Mouse (Mus musculus) kidney, postnatal 0 days (tissue): ENCODE data around the gene Aurkaip1. TPM values are rescaled to one million over a fixed set of nuclear protein-coding genes. Genes with fewer than 3 reads are reported as not detected.

Source experiments
- ATAC-seq: fragments of 200-750 bp; cut with Nextera tagmentation; replicated peaks from 2 replicates; pipeline ENCODE4 v1.8.0; 2017; ENCODE audit warnings: low read depth, moderate number of reproducible peaks, moderate TSS enrichment, moderate library complexity; ENCODE audit not compliant: low FRiP score
- DNase-seq: peaks from one replicate; pipeline ENCODE4 v3.0.0-alpha.2; 2016; ENCODE audit warnings: low spot score
- H3K27ac ChIP-seq: fragments of 300-500 bp; sonication (generic); 2 replicates; pipeline ENCODE4 v1.5.1; 2014; ENCODE audit warnings: mild to moderate bottlenecking
- H3K27me3 ChIP-seq: fragments of 300-500 bp; sonication (generic); 2 replicates; pipeline ENCODE4 v1.6.1; 2014; ENCODE audit warnings: low read length, mixed read lengths; ENCODE audit not compliant: insufficient read depth
- H3K36me3 ChIP-seq: fragments of 300-500 bp; sonication (generic); 2 replicates; pipeline ENCODE4 v1.6.1; 2014; ENCODE audit warnings: low read length, mixed read lengths; ENCODE audit not compliant: insufficient read depth
- H3K4me1 ChIP-seq: fragments of 300-500 bp; sonication (generic); replicated peaks from 2 replicates; pipeline ENCODE4 v1.6.1; 2014; ENCODE audit warnings: antibody characterized with exemption, low read length, mixed read lengths; ENCODE audit not compliant: insufficient read depth
- H3K4me2 ChIP-seq: fragments of 300-500 bp; sonication (generic); 2 replicates; pipeline ENCODE4 v1.6.1; 2014; ENCODE audit warnings: mild to moderate bottlenecking, low read length, moderate library complexity, mixed read lengths
- H3K4me3 ChIP-seq: fragments of 300-500 bp; sonication (generic); replicated peaks from 2 replicates; pipeline ENCODE4 v1.5.1; 2014; ENCODE audit warnings: low read depth, low read length
- H3K9ac ChIP-seq: fragments of 300-500 bp; sonication (generic); 2 replicates; pipeline ENCODE4 v1.6.1; 2014; ENCODE audit warnings: low read depth, low read length
- H3K9me3 ChIP-seq: fragments of 300-500 bp; sonication (generic); replicated peaks from 2 replicates; pipeline ENCODE4 v1.6.1; 2016; ENCODE audit warnings: low read length, inconsistent platforms, mixed read lengths
- CTCF ChIP-seq: IDR thresholded peaks from 2 replicates; pipeline ENCODE4 v1.5.1; 2016; ENCODE audit warnings: antibody characterized with exemption, low read depth, mild to moderate bottlenecking, moderate library complexity
- WGBS: fragments of 180-500 bp; shearing (Covaris S2); extraction: QIAGEN DNeasy Blood & Tissue Kit; methylation state at CpG from one replicate; pipeline ENCODE4 v1.1.7; 2014; 5-methylcytosine and 5-hydroxymethylcytosine counted together
- polyA plus RNA-seq: library from polyadenylated mRNA; unstranded; fragments of >200 nt; fragmentation: Nextera tagmentation; extraction: Ambion mirVana; gene quantifications from 2 replicates; pipeline ENCODE4 v1.2.1, GENCODE M21; 2015

Aurkaip1 gene
- polyA plus RNA-seq, 1 experiment from 2014 or later = 169 TPM

DNA sequence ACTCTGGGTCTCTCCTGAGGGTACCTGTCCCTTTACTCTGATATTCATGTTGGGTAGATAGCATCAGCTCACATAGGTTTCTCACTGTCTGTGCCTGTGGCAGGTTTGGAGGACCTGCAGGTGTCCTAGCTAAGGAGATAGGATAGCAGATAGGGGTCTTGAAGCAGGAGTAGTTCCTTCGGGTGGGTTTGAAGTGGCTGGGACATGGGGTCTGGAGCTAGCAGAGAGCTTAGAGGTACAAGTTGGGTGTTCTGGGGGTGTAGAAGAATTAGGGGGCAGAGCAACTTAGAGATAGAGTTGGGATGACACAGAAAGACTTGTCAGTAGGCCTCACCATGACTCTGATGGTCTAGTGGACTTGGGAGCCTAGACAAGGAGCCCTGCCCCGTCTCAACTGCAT is 18.3 kb downstream of the Aurkaip1 start:
- no peaks in the 10 kb centered on the region for H3K27me3 ChIP-seq
- no peak overlapping the region for H3K27ac ChIP-seq
- H3K4me1 ChIP-seq = peaks cover 17% of the 10 kb centered on the region
- H3K36me3 ChIP-seq = peaks cover 9% of the 10 kb centered on the region; the same call in 1 of the 2 replicates
- TF ChIP-seq CTCF = no peak
- H3K9ac ChIP-seq = no peak overlapping the region
- no peak overlapping the region for H3K4me2 ChIP-seq
- no peak overlapping the region for H3K4me3 ChIP-seq
- DNase-seq (no peak), ATAC-seq (no peak)
- H3K9me3 ChIP-seq = no peaks in the 10 kb centered on the region
- 94% methylated on average over 2 of the region's 2 CpGs for WGBS

DNA sequence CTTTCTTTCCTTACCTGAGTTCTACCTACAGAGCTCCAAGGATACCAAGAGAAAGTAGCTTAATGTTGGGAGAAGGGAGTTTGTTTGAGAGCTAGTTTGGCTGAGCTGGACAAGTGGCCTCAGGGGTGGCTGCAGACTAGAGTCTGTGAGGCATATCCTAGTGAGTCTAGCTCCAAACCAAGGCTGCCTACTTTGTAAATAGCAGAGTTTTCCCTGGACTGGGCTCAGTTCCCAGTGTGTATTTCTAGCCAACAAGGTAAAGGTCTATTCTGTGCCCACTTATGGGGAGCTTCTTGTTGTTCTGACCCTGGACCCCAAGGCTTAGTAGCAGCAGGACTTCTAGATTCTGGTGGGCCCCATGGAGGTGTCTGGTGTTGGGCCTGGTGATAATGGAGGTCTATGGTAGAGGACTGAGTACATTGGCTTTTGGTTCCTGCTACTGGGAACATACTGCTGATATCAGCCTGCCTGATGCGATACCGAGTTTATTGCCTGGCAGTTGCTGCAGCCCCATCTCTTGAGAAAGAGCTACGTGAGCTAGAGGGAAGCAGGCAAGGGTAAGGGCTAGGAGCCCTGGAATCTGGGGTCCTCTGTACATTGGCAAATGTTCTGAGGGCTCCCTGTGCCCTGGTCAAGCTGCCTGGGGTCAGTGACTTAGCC is 18.9 kb downstream of the Aurkaip1 start:
- peaks cover 14% of the 10 kb centered on the region; the same call in 1 of the 2 replicates for H3K36me3 ChIP-seq
- TF ChIP-seq CTCF = no peak
- H3K4me1 ChIP-seq = peaks cover 17% of the 10 kb centered on the region
- no peaks in the 10 kb centered on the region for H3K9me3 ChIP-seq
- no peak overlapping the region for H3K9ac ChIP-seq
- no peak for ATAC-seq
- no peaks in the 10 kb centered on the region for H3K27me3 ChIP-seq
- no peak overlapping the region for H3K27ac ChIP-seq
- WGBS = 90% methylated on average over 3 of the region's 3 CpGs
- H3K4me3 ChIP-seq = no peak overlapping the region
- no peak for DNase-seq
- no peak overlapping the region for H3K4me2 ChIP-seq

DNA sequence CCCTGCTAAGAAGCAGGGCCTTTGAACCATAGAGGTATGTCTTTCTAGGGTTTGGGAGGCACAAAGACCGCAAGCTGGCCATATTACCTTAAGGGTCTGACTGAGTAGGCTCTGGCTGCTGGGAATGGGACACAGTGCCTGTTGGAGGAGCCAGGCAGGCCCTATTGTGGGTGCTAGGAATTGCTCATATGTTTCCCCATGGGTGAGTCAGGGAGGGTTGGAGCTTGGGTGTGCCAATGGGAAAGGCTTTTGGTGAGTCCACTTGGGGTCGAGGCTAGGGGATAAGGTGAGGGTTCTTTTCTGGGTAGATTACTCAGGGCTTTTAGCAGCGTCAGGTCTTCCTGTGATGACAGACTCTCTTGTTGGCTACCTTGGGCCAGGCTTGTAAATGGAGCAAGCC is 20.3 kb downstream of the Aurkaip1 start:
- H3K9me3 ChIP-seq = no peaks in the 10 kb centered on the region
- H3K4me3 ChIP-seq = no peak overlapping the region
- no peak for TF ChIP-seq CTCF
- no peak overlapping the region for H3K4me2 ChIP-seq
- WGBS = 87% methylated on average over 3 of the region's 3 CpGs
- H3K9ac ChIP-seq = no peak overlapping the region
- H3K36me3 ChIP-seq = peaks cover 28% of the 10 kb centered on the region
- peaks cover 17% of the 10 kb centered on the region for H3K4me1 ChIP-seq
- DNase-seq = no peak
- no peak for ATAC-seq
- H3K27me3 ChIP-seq = no peaks in the 10 kb centered on the region
- no peak overlapping the region for H3K27ac ChIP-seq

DNA sequence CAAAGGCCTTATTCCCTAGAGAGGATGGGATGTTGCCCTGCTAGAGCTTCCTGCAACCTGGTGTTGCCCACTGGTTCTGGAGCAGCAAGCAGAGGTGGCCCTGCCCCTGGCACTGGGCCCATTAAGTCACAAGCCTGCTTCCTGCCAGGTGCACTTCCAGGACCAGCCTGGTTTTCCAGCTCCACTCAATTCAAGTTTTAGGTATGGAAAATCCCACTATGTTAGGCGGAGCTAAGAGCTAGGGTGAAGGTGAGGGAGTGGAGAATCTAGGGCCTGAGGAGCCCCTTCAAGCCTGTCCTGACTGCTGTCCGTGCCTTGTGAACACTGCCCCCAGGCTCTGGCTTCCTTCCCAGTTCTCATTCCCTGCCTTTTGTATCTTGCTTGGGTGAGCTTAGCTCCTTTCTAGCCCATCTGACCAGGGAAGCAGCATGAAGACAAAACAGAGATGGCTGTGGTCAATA is 20.9 kb downstream of the Aurkaip1 start:
- Histone ChIP-seq H3K4me2 (no peak overlapping the region), H3K36me3 (peaks cover 34% of the 10 kb centered on the region), H3K4me1 (peaks cover 12% of the 10 kb centered on the region), H3K27me3 (no peaks in the 10 kb centered on the region), H3K27ac (no peak overlapping the region), H3K4me3 (no peak overlapping the region), H3K9me3 (no peaks in the 10 kb centered on the region), H3K9ac (no peak overlapping the region)
- TF ChIP-seq CTCF = no peak
- ATAC-seq = no peak
- no peak for DNase-seq
- 73% methylated on average over 2 of the region's 2 CpGs for WGBS

DNA sequence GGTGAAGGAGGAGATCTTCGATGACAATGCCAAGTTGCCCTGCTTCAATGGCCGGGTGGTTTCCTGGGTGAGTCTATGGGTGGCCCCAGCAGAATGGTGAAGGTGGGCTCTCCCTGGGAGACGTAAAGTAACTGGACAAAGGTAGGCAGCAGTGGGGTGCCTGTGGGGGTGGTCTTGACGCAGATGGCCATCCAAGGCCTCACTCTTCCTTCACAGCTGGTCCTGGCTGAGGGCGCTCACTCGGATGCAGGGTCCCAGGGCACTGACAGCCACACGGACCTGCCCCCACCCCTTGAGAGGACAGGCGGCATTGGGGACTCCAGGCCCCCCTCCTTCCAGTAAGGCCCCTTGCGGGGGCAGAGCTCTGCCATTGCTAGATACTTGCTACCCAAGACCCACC is 22.3 kb downstream of the Aurkaip1 start:
- WGBS = 91% methylated on average over 9 of the region's 9 CpGs
- no peak overlapping the region for H3K4me3 ChIP-seq
- no peak overlapping the region for H3K9ac ChIP-seq
- H3K4me1 ChIP-seq = peaks cover 6% of the 10 kb centered on the region
- H3K4me2 ChIP-seq = no peak overlapping the region
- no peak overlapping the region for H3K27ac ChIP-seq
- TF ChIP-seq CTCF = no peak
- DNase-seq (no peak), ATAC-seq (no peak)
- peaks cover 48% of the 10 kb centered on the region for H3K36me3 ChIP-seq
- no peaks in the 10 kb centered on the region for H3K9me3 ChIP-seq
- H3K27me3 ChIP-seq = no peaks in the 10 kb centered on the region

DNA sequence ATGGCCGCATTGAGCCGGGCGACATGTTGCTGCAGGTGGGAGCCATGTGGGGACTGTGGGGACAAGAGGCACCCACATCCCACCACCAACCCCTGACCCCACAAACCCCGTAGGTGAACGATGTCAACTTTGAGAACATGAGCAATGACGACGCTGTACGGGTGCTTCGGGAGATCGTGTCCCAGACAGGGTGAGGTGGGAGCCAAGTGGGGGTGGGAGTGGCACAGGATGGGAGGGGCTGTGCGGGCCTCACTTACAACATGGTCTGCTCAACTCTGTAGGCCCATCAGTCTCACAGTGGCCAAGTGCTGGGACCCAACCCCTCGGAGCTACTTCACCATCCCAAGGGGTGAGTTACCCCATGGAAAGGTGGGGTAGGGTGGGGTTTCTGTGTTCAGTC is 23.9 kb downstream of the Aurkaip1 start:
- DNase-seq (no peak), ATAC-seq (no peak)
- Histone ChIP-seq H3K9me3 (no peaks in the 10 kb centered on the region), H3K27ac (no peak overlapping the region), H3K4me3 (no peak overlapping the region), H3K4me2 (no peak overlapping the region), H3K36me3 (peaks cover 51% of the 10 kb centered on the region), H3K27me3 (no peaks in the 10 kb centered on the region), H3K9ac (no peak overlapping the region), H3K4me1 (no peaks in the 10 kb centered on the region; the same call in 1 of the 2 replicates)
- WGBS = 96% methylated on average over 12 of the region's 12 CpGs
- TF ChIP-seq CTCF = no peak

DNA sequence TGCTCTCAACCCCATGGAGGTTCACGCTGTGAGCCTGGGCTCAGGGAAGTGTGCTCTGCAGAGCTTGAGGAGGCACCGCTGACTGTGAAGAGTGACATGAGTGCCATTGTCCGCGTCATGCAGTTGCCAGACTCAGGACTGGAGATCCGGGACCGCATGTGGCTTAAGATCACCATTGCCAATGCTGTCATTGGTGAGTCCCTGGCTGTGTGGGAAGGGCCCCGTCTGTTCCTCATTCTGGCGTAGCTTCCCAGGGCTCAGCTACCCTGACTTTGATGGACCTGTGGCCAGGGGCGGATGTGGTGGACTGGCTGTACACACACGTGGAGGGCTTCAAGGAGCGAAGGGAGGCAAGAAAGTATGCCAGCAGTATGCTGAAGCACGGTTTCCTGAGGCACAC is 25.0 kb downstream of the Aurkaip1 start:
- no peaks in the 10 kb centered on the region; the same call in 1 of the 2 replicates for H3K4me1 ChIP-seq
- H3K4me3 ChIP-seq = no peak overlapping the region
- H3K27ac ChIP-seq = no peak overlapping the region
- TF ChIP-seq CTCF = no peak
- H3K9me3 ChIP-seq = no peaks in the 10 kb centered on the region
- no peak overlapping the region for H3K4me2 ChIP-seq
- H3K9ac ChIP-seq = no peak overlapping the region
- 90% methylated on average over 12 of the region's 12 CpGs for WGBS
- no peak for DNase-seq
- H3K36me3 ChIP-seq = peaks cover 53% of the 10 kb centered on the region
- ATAC-seq = no peak
- H3K27me3 ChIP-seq = no peaks in the 10 kb centered on the region
